Mouse (Mus musculus): Measurements from ENCODE around the gene Ston1.

- TF ChIP-seq POLR2A (IDR thresholded peaks at IDR 0.05; ENCODE audit: low read depth, low read length) (no peak), CTCF (IDR thresholded peaks at IDR 0.05; ENCODE audit: extremely low read depth, insufficient read depth, insufficient read length, insufficient replicate concordance) (no peak)
Measured at GRCm38 (mm10) chr17:88549411-88550191, 47.9 kb upstream of the Ston1 start.

All from spleen, adult 2 months (tissue).